Mouse (Mus musculus) cortical plate, adult 2 months (tissue): Measurements from ENCODE around the gene 9530053A07Rik. TPM values are rescaled to one million over a fixed set of nuclear protein-coding genes. Genes with fewer than 3 reads are reported as not detected.
"Not testable (repeated sequence)": the region's sequence is repeated elsewhere in the genome, so short reads cannot be mapped to it uniquely, and the experiment has no call there.

Experiments
- H3K27ac ChIP-seq: fragments of 200-500 bp; 2 replicates; pipeline ENCODE4 v1.5.1; 2012; ENCODE audit warnings: low read length, control low read depth, inconsistent platforms; ENCODE audit not compliant: insufficient read depth
- H3K4me1 ChIP-seq: fragments of 200-500 bp; 2 replicates; pipeline ENCODE4 v1.6.1; 2011; ENCODE audit warnings: low read length; ENCODE audit not compliant: control insufficient read depth, insufficient read depth
- H3K4me3 ChIP-seq: fragments of 200-500 bp; 2 replicates; pipeline ENCODE4 v1.5.1; 2011; ENCODE audit warnings: mild to moderate bottlenecking, low read length, control low read depth; ENCODE audit not compliant: insufficient read depth
- CTCF ChIP-seq: fragments of 200-500 bp; IDR thresholded peaks from 2 replicates; pipeline ENCODE4 v1.5.1; 2011; ENCODE audit warnings: mild to moderate bottlenecking, control low read depth, low read length; ENCODE audit not compliant: insufficient read depth; ENCODE audit errors: extremely low read depth
- POLR2A ChIP-seq: fragments of 200-500 bp; IDR thresholded peaks from 2 replicates; pipeline ENCODE4 v1.6.1; 2011; ENCODE audit warnings: mild to moderate bottlenecking, low read length, control low read depth; ENCODE audit not compliant: insufficient read depth; ENCODE audit errors: extremely low read depth
- polyA plus RNA-seq: library from polyadenylated mRNA; depleted of rRNA; stranded (reverse); fragments of >200 nt; gene quantifications from 2 replicates; pipeline ENCODE4 v1.2.3, GENCODE M21; 2012; rRNA removed

The 9530053A07Rik gene
- 0.06 TPM in 1 of 2 replicates, not detected in the other for polyA plus RNA-seq

DNA sequence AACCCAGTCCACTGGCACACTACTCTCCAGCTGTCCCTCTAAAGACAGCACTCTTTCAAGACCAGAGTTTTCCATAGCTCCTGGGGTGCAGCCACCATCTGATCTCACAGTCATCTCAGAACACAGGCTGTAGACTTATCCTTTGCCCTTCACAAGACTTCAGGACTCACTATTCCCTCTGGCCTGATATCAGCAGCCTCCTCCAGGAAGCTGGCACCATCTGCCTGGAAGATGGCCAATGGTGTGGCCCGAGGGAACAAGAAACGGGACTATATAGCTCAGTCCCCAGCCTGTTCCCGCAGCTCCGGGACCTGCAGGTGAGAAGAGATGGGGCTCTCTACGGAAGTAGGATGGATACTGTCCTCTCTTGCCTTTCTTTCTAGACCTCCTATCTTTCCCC, at the start of gene 9530053A07Rik:
Gene 9530053A07Rik (plus strand): TSS at position 301 of the 400 bp plus-strand sequence.
- Histone ChIP-seq H3K4me1 (no peaks in the 10 kb centered on the region), H3K4me3 (no peak within 1 kb of the TSS), H3K27ac (no peak within 1 kb of the TSS)
- no peak for TF ChIP-seq POLR2A
- no peak for TF ChIP-seq CTCF

DNA sequence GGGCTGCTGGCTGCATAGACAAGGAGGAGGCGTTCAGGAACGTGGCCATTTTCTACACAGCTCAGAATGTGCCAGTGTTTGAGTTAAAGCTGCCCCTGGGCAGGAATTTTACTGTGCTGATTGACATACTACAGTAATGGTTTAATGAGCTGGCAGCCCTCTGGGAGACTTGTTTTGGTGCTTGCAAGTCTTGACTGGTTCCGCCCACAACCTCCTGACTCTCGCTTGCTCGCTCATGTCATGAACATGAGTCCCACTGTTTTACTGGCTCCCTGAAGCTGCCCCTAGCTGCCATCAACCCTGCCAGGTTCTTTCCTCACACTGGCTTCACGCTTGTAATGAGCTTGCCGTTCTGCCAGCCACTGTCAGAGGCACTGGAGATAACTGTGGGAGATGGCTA, 45.1 kb upstream of the 9530053A07Rik start:
- no peak overlapping the region for H3K27ac ChIP-seq
- H3K4me1 ChIP-seq, result 0 out of 2 replicates have a peak, but pooled peaks cover 3% of the 10 kb centered on the region
- no peak overlapping the region for H3K4me3 ChIP-seq
- TF ChIP-seq CTCF (no peak), POLR2A (no peak)

DNA sequence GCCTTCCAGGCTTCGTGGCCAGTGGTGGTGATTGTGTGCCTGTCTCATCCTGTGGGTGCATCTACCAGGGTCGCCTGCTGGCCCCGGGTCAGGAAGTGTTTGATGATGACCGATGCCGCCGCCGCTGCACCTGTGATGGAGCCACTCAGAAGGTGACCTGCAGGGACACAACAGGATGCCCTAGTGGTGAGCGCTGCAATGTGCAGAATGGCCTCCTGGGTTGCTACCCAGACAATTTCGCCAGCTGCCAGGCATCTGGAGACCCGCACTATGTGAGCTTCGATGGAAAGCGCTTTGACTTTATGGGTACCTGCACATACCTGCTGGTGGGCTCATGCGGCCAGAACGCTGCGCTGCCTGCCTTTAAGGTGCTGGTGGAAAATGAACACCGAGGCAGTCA, 43.0 kb upstream of the 9530053A07Rik start:
- TF ChIP-seq POLR2A, result no peak
- no peak for TF ChIP-seq CTCF
- Histone ChIP-seq H3K27ac (no peak overlapping the region), H3K4me3 (no peak overlapping the region)

DNA sequence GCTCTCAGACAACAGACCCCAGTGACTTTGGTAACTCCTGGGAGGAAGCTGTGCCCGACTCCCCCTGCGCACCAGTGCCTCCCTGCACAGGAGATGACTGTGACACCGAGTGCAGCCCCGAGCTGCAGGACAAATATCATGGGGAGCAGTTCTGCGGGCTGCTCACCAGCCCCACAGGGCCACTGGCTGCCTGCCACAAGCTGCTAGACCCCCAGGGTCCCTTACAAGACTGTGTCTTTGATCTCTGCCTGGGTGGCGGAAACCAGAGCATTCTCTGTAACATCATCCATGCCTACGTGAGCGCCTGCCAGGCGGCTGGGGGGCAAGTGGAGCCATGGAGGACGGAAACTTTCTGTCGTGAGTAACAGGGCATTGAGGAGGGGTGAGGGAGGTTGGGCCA, 35.7 kb upstream of the 9530053A07Rik start:
- H3K27ac ChIP-seq, result no peak overlapping the region
- TF ChIP-seq POLR2A (no peak), CTCF (no peak)
- no peak overlapping the region for H3K4me3 ChIP-seq
- H3K4me1 ChIP-seq, result no peaks in the 10 kb centered on the region

More for the DNA sequence above, 43.0 kb upstream of the 9530053A07Rik start:
- 0 out of 2 replicates have a peak, but pooled peaks cover 3% of the 10 kb centered on the region for H3K4me1 ChIP-seq

DNA sequence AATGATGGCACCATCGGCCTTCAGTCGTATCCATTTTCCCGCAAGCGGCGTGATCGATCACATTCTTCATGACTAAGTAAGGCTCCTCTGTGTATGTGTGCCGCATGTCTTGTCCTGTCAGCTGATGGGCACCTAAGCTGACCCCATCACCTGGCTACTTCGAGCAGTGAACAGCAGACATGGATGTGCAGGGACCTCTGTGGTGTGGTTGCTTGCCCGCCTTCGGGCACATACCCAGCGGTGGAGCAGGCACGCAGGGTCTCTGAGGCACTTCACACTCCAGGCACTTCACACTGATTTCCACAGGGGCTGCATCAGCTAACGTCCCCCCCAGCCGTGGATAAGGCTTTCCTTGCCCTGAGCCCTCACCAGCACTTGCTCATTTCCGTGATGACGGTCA, 30.2 kb upstream of the 9530053A07Rik start:
- Histone ChIP-seq H3K4me3 (no peak overlapping the region), H3K27ac (no peak overlapping the region), H3K4me1 (no peaks in the 10 kb centered on the region)
- no peak for TF ChIP-seq CTCF
- TF ChIP-seq POLR2A, result no peak

DNA sequence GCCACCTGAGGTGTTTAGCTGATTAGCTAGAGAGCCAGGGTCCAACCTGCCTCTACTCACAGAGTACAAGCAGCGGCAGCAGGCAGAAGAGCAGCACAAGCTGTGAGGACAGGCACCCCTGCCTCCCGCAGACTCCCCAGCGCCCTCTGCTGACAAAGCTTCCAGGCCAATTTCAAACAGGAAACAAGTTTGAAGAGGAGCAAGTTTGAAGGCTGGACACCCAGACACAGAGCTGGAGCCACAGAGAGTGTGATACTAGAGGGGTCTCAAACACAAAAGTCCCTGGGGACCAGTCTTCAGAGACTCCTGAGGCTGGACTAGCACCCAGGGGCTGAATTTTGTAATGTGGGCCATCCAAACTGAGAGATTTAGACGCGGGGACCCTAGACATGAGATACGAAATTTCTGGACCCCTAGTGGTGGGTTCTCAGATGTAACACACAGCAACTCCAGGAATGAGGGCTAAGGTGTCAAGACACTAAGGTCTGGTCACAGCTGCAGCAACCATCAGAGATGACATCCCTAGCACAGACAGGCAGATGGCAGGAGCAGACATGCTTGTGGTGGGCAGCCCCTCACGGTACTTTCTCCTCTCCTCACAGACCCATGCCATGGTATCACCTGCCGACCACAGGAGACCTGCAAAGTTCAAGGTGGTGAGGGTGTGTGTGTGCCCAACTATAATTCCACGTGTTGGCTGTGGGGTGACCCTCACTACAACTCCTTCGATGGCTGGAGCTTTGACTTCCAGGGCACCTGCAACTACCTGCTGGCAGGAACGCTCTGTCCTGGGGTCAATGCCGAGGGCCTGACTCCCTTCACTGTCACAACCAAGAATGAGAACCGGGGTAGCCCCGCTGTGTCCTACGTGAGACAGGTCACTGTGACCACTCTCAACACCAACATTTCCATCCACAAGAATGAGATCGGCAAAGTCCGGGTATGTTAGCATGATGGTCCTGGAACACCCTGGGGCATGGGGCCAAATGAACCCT, 28.4 kb upstream of the 9530053A07Rik start:
- Histone ChIP-seq H3K4me1 (no peaks in the 10 kb centered on the region), H3K27ac (no peak overlapping the region), H3K4me3 (no peak overlapping the region)
- no peak for TF ChIP-seq POLR2A
- peak; percentile 33; the same call in 1 of the 2 replicates for TF ChIP-seq CTCF

DNA sequence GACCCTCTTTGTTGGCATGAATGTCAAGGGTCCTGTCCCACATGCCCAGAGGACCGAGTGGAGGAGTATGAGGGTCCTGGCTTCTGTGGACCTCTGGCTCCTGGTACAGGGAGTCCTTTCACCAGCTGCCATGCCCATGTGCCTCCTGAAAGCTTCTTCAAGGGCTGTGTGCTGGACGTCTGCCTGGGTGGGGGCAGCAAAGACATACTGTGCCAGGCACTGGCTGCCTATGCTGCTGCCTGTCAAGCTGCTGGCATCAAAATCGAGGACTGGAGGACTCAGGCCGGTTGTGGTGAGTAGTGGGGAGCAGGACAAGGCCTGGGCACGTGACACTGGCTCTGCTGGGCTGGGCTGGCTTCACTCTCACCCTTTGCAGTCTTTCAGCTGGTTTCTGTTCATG, 26.3 kb upstream of the 9530053A07Rik start:
- H3K4me1 ChIP-seq, H3K27ac ChIP-seq, H3K4me3 ChIP-seq: not testable (repeated sequence)

DNA sequence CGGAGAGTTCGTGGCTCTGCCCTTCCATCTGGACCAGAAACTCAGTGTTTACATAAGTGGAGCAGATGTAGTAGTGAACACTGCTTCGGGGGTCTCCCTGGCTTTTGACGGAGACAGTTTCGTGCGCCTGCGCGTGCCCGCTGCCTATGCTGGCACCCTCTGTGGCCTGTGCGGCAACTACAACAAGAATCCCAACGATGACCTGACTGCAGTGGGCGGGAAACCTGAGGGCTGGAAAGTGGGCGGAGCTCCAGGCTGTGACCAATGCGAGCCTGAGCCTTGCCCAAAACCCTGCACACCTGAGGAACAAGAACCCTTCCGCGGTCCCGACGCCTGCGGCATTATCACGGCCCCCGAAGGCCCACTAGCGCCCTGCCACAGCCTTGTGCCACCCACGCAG, 24.6 kb upstream of the 9530053A07Rik start:
- Histone ChIP-seq H3K4me1 (no peaks in the 10 kb centered on the region), H3K27ac (no peak overlapping the region), H3K4me3 (no peak overlapping the region)
- TF ChIP-seq CTCF, result no peak
- no peak for TF ChIP-seq POLR2A

DNA sequence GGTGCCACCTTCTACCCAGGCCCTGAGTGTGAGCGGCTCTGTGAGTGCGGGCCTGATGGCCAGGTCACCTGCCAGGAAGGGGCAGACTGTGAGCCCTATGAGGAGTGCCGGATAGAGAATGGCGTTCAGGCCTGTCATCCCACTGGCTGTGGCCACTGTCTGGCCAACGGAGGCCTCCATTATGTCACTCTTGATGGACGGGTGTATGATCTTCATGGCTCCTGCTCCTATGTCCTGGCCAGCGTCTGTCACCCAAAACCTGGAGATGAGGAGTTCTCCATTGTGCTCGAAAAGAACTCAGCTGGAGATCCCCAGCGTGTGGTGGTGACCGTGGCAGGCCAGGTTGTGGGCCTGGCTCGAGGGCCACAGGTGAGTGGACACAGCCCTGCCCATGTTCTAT, 23.0 kb upstream of the 9530053A07Rik start:
- Histone ChIP-seq H3K4me1 (no peaks in the 10 kb centered on the region), H3K27ac (no peak overlapping the region), H3K4me3 (no peak overlapping the region)
- TF ChIP-seq CTCF (no peak), POLR2A (no peak)

DNA sequence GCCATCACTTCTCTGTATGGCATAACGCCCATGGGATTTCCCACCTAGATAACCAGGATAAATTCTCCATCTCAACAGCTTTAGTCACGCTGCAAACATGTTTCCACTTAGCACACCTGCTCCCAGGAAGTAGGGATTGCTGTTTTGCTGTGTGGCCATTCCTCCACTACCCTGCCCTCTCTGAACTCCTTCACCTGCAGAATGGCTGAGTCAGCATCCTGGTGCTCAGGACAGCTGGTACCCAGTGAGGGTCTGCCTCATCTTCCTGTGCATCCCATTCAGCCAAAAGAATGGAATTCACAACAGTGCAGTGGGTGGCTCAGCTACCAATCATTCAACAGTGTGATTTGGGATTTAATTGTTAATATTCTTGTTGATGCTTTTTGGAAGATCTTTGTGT, 14.6 kb upstream of the 9530053A07Rik start:
- TF ChIP-seq CTCF (no peak), POLR2A (no peak)
- Histone ChIP-seq H3K4me3 (no peak overlapping the region), H3K4me1 (no peaks in the 10 kb centered on the region), H3K27ac (no peak overlapping the region)
